Mouse (Mus musculus): Measurements from ENCODE around the gene Col17a1.

DNA sequence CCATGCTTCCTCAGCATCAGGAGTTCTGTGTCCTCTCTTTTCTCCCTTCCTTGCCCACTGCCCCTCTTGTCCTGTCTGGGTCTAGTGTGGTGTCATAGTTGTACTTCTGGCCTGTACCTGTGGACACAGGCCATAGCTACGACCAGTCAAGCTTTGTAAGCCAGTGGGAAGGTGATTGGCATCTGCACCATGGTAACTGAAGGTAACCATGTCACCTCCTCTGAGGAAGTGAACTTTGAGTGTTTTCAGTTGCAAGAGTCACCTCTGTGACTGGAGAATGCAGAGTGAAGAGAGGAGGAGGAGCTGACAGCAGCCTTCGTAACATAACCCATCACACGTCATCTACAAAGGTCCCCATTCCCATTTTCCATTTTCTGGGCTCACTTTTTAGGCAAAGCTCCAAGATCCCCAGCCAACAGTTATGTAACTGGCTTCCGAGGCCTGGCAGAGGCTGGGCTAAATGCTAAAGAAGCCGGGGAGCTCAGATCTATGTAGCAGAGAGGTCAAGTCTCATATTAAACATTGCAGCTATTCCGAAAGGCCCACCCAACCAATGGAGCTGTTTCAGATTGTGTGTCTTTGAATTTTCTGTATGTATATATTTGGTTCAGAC lies 45.3 kb downstream of the Col17a1 start:
- TF ChIP-seq CTCF (IDR thresholded peaks at IDR 0.05; ENCODE audit: borderline replicate concordance, extremely low read depth, insufficient read depth, insufficient read length) (no peak), POLR2A (IDR thresholded peaks at IDR 0.05; ENCODE audit: borderline replicate concordance, extremely low read depth, insufficient read depth, insufficient read length, poor library complexity, severe bottlenecking) (no peak)
